Mouse (Mus musculus): ENCODE data around the gene Tmem266. TPM values are rescaled to one million over a fixed set of nuclear protein-coding genes. Genes with fewer than 3 reads are reported as not detected.

Gene Tmem266
- polyA plus RNA-seq, 1 experiment from 2014 or later, result 3.2 TPM

DNA sequence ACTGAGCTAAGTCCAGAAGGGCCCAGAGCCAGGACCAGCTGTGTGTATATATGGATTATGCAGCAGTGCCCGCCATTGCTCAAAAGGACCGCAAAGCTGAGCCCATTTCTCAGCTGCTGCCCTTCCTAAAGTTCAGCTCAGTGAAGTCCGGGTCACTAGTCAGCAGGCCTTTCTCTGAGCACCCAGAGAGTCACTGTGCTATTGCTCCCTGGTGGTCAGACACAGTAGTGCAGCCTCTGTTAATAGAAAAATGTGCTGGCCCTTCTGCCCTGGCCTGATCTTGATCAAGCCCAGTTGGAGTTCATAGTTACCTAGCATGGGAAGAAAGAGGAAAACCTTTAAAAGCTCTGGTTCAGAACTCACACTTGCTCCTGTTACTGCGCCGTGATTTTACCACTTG is 55.7 kb downstream of the Tmem266 start:
- Histone ChIP-seq H3K27me3 (no peaks in the 10 kb centered on the region), H3K9me3 (no peaks in the 10 kb centered on the region), H3K4me2 (replicated peaks) (no peak overlapping the region), H3K9ac (replicated peaks) (no peak overlapping the region), H3K4me3 (replicated peaks) (no peak overlapping the region), H3K36me3 (no peaks in the 10 kb centered on the region), H3K27ac (no peak overlapping the region), H3K4me1 (replicated peaks) (no peaks in the 10 kb centered on the region)
- no peak for ATAC-seq
- 28% methylated on average over 5 of the region's 5 CpGs for WGBS

DNA sequence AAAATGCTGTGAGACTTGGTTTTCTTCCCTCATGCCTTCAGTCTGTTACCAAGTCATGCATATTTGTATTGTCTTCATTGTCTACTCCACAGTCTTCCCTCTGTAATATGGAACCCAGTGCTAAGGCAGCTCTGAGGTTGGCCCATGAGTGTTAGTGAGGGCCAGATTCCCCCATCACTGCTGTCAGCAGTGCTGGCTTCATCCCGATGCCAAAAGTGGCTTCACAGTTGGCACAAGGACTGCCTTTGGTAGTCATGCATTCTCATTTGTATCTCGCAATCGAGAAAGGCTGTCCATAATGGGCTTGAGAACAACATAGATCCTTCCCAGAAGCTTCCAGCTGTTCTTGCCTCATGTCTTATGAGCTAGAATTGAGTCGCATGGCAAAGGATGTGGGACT is 59.4 kb downstream of the Tmem266 start:
- Histone ChIP-seq H3K36me3 (0 out of 2 replicates have a peak, but pooled peaks cover 3% of the 10 kb centered on the region), H3K9ac (replicated peaks) (no peak overlapping the region), H3K27ac (no peak overlapping the region), H3K9me3 (no peaks in the 10 kb centered on the region), H3K4me1 (replicated peaks) (no peaks in the 10 kb centered on the region), H3K4me3 (replicated peaks) (no peak overlapping the region), H3K27me3 (no peaks in the 10 kb centered on the region), H3K4me2 (replicated peaks) (no peak overlapping the region)
- WGBS, result 93% methylated on average over 4 of the region's 4 CpGs
- no peak for ATAC-seq

DNA sequence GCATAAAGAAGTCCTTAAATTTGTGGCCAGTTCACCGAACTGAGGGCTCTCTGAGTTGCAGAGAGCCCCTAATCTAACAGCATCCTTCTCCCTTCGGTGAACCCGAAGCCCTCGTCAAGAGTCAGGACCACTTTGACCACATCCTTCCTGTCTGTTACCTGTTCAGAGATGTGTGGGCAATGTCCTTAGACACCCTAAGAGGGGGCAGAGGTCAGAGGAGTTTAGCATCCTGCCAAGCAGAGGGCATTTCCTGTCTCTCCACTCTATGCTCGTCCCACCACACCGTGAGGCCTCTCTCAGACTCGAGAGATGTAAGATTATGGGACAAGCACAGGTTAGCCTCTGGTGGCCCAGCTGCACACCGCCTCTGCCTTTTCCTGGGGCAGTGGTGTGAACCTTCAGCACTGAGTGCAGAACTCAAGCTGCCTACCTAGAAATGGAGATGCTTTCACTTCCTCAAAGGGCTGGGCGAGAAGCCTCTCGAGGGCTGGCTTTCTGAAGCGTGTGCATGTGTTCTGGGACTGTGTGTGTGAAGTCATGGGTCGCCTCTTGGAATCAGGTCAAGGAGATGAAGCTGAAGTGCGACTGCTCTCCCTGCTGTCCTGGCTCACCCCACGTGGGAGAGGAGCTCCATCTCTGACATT is 61.3 kb downstream of the Tmem266 start:
- Histone ChIP-seq H3K4me2 (replicated peaks) (no peak overlapping the region), H3K36me3 (0 out of 2 replicates have a peak, but pooled peaks cover 3% of the 10 kb centered on the region), H3K27ac (no peak overlapping the region), H3K9me3 (no peaks in the 10 kb centered on the region), H3K9ac (replicated peaks) (no peak overlapping the region), H3K27me3 (no peaks in the 10 kb centered on the region), H3K4me3 (replicated peaks) (no peak overlapping the region), H3K4me1 (replicated peaks) (peaks cover 6% of the 10 kb centered on the region; the same call in 1 of the 2 replicates)
- WGBS, result 89% methylated on average over 14 of the region's 14 CpGs
- no peak for ATAC-seq

DNA sequence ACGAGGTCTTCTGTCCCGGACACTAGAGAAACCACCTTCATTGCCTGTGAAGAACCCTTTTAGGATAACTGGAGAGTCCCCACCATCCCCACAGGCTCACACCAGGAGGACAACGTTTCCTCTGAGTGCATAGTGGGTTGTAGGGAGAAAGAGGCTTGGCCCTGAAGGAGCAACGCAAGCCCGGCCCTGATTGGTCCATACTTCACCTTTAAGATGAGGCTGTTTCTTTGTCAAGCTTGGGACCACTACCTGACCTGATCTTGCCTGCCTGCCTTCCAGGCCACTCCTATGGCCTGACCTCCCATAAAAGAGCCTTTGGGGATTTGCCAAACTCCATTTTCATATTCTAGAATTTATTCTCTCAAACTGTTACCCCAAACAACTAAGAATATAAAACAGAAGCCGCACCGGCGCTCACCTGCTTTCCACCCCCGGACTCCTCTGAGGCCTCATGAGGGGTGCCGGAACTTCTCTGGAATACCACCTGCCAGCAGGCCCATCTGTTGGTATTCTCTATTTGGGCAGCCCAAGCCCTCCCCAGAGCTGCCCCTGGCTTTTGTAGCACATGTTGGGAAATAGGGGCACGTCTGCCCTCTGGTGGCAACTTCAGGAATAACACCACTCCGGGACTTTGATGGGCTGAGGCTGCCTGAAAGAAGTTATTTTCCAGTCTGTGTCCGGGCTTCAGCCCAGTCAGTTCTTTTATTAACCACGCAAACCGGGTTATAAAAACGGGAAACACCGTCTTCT is 65.4 kb downstream of the Tmem266 start:
- H3K4me1 ChIP-seq (replicated peaks), result peaks cover 6% of the 10 kb centered on the region; the same call in 1 of the 2 replicates
- WGBS, result 29% methylated on average over 17 of the region's 17 CpGs
- H3K27me3 ChIP-seq, result no peaks in the 10 kb centered on the region
- no peak overlapping the region for H3K4me3 ChIP-seq (replicated peaks)
- ATAC-seq, result peak; percentile 85
- no peak overlapping the region for H3K9ac ChIP-seq (replicated peaks)
- H3K27ac ChIP-seq, result no peak overlapping the region
- H3K36me3 ChIP-seq, result 0 out of 2 replicates have a peak, but pooled peaks cover 3% of the 10 kb centered on the region
- H3K4me2 ChIP-seq (replicated peaks), result no peak overlapping the region
- H3K9me3 ChIP-seq, result no peaks in the 10 kb centered on the region

DNA sequence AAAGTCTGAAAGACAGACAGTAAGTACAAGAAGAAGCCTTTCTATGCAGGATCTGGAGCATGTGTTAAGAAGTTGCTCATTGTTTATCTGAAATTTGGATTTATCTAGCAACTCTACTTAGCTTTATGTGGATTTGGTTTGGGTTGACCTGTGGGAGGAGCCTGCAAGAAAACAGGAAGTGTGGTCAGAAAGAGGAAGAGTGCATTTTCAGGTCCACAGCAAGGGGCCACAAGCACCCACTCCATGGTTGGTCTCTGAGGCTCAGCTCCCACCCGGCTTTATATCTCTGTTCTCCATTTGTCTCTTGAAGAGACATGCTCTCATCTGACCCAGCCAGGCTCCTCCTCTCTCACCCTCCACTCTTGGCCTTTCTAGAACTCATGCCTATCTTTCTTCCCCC is 68.9 kb downstream of the Tmem266 start:
- H3K36me3 ChIP-seq, result no peaks in the 10 kb centered on the region
- H3K4me1 ChIP-seq (replicated peaks), result peaks cover 6% of the 10 kb centered on the region; the same call in 1 of the 2 replicates
- ATAC-seq, result no peak
- no peak overlapping the region for H3K9ac ChIP-seq (replicated peaks)
- H3K27me3 ChIP-seq, result no peaks in the 10 kb centered on the region
- 92% methylated on average over 1 of the region's 1 CpGs for WGBS
- no peaks in the 10 kb centered on the region for H3K9me3 ChIP-seq
- H3K4me3 ChIP-seq (replicated peaks), result no peak overlapping the region
- H3K4me2 ChIP-seq (replicated peaks), result no peak overlapping the region
- H3K27ac ChIP-seq, result no peak overlapping the region

- Histone ChIP-seq H3K9me3 (no peaks in the 10 kb centered on the region), H3K27me3 (no peaks in the 10 kb centered on the region), H3K4me1 (replicated peaks) (no peaks in the 10 kb centered on the region), H3K27ac (no peak overlapping the region), H3K36me3 (no peaks in the 10 kb centered on the region), H3K4me3 (replicated peaks) (no peak overlapping the region), H3K9ac (replicated peaks) (no peak overlapping the region), H3K4me2 (replicated peaks) (no peak overlapping the region)
- ATAC-seq, result no peak
- WGBS, result 86% methylated on average over 7 of the region's 7 CpGs
These were observed 72.4 kb downstream of the Tmem266 start for GRCm38 (mm10) chr9:55398985-55399554.

DNA sequence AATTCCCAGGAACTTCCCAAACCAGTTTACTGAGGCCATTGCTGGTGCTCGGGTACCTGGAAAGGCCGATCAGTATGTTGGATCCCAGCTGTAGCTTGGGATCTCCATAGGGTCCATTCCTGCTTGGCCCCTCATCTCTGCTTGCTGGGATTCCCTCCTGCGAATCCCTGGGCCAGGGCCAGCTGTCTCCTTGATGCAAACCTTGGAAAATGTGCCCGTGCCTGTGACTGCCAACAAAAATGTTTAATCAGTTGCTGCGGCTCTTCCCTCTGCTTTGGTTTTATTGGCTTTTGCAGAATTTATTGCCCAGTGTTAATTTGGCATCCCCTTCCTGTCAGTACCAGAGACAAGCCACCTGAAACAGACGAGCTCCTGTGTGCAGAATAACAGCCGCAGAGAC is 75.6 kb downstream of the Tmem266 start:
- H3K36me3 ChIP-seq, result no peaks in the 10 kb centered on the region
- no peak for ATAC-seq
- H3K4me3 ChIP-seq (replicated peaks), result no peak overlapping the region
- H3K27me3 ChIP-seq, result no peaks in the 10 kb centered on the region
- WGBS, result 80% methylated on average over 7 of the region's 7 CpGs
- H3K9ac ChIP-seq (replicated peaks), result no peak overlapping the region
- no peak overlapping the region for H3K27ac ChIP-seq
- H3K4me1 ChIP-seq (replicated peaks), result no peaks in the 10 kb centered on the region
- no peaks in the 10 kb centered on the region for H3K9me3 ChIP-seq
- no peak overlapping the region for H3K4me2 ChIP-seq (replicated peaks)

GRCm38 (mm10) chr9:55404256-55404655 is 77.5 kb downstream of the Tmem266 start:
- no peak overlapping the region for H3K4me3 ChIP-seq (replicated peaks)
- WGBS, result 71% methylated on average over 4 of the region's 4 CpGs
- H3K27ac ChIP-seq, result no peak overlapping the region
- no peaks in the 10 kb centered on the region for H3K36me3 ChIP-seq
- H3K4me2 ChIP-seq (replicated peaks), result no peak overlapping the region
- no peak overlapping the region for H3K9ac ChIP-seq (replicated peaks)
- H3K4me1 ChIP-seq (replicated peaks), result peaks cover 10% of the 10 kb centered on the region
- no peak for ATAC-seq
- H3K9me3 ChIP-seq, result no peaks in the 10 kb centered on the region
- no peaks in the 10 kb centered on the region for H3K27me3 ChIP-seq

GRCm38 (mm10) chr9:55404976-55405702 is 78.4 kb downstream of the Tmem266 start:
- Histone ChIP-seq H3K9ac (replicated peaks) (no peak overlapping the region), H3K4me3 (replicated peaks) (no peak overlapping the region), H3K27me3 (no peaks in the 10 kb centered on the region), H3K9me3 (no peaks in the 10 kb centered on the region), H3K4me2 (replicated peaks) (no peak overlapping the region), H3K4me1 (replicated peaks) (peaks cover 11% of the 10 kb centered on the region), H3K36me3 (no peaks in the 10 kb centered on the region), H3K27ac (no peak overlapping the region)
- no peak for ATAC-seq
- 78% methylated on average over 6 of the region's 6 CpGs for WGBS

- Histone ChIP-seq H3K36me3 (no peaks in the 10 kb centered on the region), H3K9me3 (no peaks in the 10 kb centered on the region), H3K4me3 (replicated peaks) (no peak overlapping the region), H3K9ac (replicated peaks) (no peak overlapping the region), H3K27ac (no peak overlapping the region), H3K4me1 (replicated peaks) (peaks cover 11% of the 10 kb centered on the region), H3K27me3 (no peaks in the 10 kb centered on the region), H3K4me2 (replicated peaks) (no peak overlapping the region)
- 85% methylated on average over 2 of the region's 2 CpGs for WGBS
- no peak for ATAC-seq
These were observed 80.1 kb downstream of the Tmem266 start for GRCm38 (mm10) chr9:55406773-55407172.

- Histone ChIP-seq H3K4me1 (replicated peaks) (peaks cover 11% of the 10 kb centered on the region), H3K27ac (no peak overlapping the region), H3K4me2 (replicated peaks) (no peak overlapping the region), H3K9me3 (no peaks in the 10 kb centered on the region), H3K4me3 (replicated peaks) (no peak overlapping the region), H3K9ac (replicated peaks) (no peak overlapping the region), H3K36me3 (no peaks in the 10 kb centered on the region), H3K27me3 (no peaks in the 10 kb centered on the region)
- 21% methylated on average over 4 of the region's 4 CpGs for WGBS
- ATAC-seq, result 0 out of 2 replicates have a peak, but pooled peaks have one; percentile 58
These were observed 82.1 kb downstream of the Tmem266 start for GRCm38 (mm10) chr9:55408851-55409250.

- H3K4me3 ChIP-seq (replicated peaks), result no peak overlapping the region
- WGBS, result 49% methylated on average over 3 of the region's 3 CpGs
These were observed 83.1 kb downstream of the Tmem266 start for GRCm38 (mm10) chr9:55409833-55410232.

More at GRCm38 (mm10) chr9:55409833-55410232, 83.1 kb downstream of the Tmem266 start:
- Histone ChIP-seq H3K4me1 (replicated peaks) (peaks cover 11% of the 10 kb centered on the region), H3K4me2 (replicated peaks) (no peak overlapping the region), H3K9ac (replicated peaks) (no peak overlapping the region), H3K9me3 (no peaks in the 10 kb centered on the region), H3K36me3 (no peaks in the 10 kb centered on the region), H3K27ac (no peak overlapping the region), H3K27me3 (no peaks in the 10 kb centered on the region)
- no peak for ATAC-seq
